Mouse (Mus musculus) urinary bladder, postnatal 25 days (tissue): ENCODE measurements around the gene Reg3g.
"Not testable (repeated sequence)": the region's sequence is repeated elsewhere in the genome, so short reads cannot be mapped to it uniquely, and the experiment has no call there.

Experiments used
- DNase-seq: peaks from one replicate; pipeline ENCODE4 v3.0.0; 2022; ENCODE audit warnings: low spot score

Gene Reg3g

DNA sequence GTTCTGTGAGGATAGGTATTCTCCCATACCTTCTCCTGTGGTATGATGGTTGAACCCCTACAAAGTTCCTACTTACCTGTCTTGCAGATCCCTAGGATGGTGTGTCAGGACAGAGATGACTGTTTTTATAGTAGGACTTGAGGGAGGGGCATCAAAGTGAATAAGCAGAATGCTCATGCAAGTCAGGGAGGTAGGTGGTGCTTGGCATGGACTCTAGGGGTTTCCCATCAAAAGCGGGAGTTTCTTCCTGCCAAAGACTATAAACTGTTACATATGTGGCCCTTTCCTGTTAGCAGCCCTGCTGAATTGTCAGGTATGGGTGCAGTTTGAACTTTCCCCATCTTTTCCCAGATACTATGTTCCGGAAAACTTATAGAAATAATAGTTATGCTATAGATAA is at the start of gene Reg3g:
Gene Reg3g, minus strand, starts transcription at position 101 of the 400 bp plus-strand sequence.
- no peak for DNase-seq

DNA sequence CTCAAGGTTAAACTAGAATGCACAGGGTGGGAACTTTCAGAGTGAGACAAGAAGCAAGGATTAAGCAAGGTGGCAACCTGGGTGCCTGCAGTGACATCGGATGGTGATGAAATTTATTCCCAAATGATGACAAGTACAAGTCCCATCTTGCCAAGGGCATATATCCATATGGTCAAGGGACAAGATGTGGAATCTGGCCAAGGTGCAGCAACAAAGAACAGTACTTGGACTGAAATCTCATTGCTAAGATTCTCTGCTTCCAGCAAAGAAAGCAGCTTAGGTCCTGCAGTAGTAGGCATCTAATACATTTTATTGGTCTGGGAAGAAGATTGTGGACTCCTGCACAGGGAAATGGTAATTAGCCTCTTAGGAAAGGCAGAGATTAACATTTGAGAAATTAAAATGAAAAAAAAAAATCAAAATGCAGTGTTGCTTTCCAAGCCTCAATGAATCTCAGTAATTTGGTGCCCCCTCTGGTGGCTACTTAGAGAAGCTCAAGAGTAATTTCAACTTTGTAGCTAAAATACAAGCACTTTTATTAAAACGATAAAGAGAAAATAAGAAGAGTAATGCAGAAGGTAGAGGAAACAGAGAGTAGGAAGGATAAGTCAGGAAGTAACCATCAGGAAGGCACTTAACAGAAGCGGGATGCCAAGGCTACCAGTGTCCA is 47.2 kb upstream of the Reg3g start:
- DNase-seq = no peak

DNA sequence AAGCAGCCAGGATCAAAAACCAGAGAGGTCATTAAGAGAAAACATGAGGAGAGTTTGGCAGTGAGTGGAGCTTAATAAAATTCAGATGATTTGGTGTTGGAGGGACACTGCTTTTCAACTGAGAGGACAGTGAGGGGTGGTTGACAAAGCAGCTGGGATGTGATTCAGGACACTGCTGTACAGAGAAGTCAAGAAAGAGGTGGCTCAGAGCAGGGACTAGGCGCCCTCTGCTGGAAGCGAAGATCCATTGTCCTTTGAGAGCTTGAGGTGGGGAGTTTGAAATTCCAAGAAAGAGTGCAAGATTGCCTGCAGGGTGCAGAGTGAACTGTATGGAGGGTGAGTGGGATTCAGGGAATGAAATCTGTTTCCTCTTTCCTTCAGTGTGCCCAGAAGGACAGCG is 44.2 kb upstream of the Reg3g start:
- DNase-seq = peak; percentile 21

DNA sequence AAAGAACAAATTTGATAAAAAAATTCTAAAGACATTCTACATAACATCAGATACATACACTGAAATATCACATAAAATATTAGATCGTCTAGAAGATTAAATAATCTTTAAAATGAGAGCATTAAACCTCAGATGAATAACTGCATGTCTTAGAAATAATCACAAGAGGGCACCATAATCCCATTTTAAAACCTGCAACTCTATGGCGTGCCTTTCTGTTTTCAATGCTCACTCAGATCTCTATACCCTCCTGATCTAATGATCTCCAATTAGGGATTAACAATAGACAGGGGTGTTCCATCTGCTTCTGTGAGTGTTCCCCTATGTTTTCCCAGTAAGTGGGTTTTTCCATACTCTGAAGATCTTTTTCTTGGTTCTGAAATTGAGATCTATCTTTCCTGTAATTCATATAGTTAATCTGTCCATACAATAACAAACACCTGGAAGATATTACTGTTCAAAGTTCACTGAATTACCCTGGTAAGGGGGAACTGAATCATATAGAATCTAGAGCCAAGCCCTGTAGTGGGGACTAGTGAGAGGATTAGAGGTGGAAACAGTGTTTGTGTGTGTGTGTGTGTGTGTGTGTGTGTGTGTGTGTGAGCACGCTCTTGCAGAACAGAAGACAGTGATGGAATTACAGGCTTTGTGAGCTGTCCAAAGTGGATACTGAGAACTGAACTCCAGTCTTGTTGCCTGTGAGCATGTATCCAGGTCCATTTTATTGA is 41.7 kb upstream of the Reg3g start:
- no peak for DNase-seq

DNA sequence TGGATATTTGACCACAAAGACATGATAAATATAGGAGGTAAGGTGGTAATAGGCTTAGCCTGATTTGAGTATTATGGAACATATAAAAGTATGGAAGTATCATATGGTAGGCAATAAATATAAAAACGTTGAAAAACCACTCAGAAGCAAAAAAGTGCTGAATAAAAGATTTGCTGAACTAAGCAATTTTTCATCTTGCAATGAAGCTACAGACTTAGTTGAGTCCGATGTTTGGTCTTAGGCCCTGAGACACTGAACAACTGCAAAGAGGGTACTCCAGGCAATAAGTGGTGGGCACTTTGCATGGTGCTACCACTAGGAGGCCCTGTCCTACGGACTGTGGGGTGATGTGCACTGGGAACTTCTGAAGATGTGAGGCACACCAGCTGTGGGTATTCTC is 37.1 kb upstream of the Reg3g start:
- DNase-seq = no peak

DNA sequence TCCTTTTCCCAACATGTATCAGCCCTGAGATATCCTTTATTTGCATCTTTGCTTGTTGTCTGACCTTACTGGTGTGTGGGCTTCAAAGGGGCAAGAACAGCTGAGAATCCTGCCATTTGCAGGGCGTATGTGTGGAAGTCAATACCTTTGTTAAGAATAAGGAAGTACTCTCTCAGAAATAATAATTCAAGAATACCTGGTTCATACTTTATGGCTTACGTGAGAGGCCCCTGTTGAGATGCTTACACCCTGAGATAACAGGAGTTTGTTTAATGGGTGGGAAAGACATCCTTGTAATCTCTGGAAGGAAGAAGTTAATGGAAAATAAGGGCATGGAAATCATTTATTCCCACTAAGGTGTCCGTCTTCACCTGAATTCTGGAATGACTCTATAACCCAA is 26.0 kb upstream of the Reg3g start:
- DNase-seq = no peak

DNA sequence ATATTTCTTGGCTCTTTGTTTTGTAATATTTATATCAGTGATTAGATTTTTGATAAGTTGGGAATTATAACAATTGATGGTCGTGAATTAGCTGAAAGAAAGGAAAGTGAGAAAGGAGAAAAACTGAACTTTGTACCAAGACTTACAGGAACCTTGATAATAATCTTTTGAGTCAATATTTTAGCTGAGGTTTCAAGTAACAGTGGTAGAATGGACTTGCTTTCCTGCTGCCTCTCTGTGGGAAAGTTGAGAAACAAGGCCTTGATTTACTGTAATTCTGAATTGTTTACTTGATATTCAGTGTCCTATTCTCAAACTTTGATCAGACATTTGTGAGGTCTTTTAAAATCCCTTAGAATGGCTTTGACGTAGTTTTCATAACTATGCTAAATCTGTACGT is 615 bp upstream of the Reg3g start:
- DNase-seq = no peak

DNA sequence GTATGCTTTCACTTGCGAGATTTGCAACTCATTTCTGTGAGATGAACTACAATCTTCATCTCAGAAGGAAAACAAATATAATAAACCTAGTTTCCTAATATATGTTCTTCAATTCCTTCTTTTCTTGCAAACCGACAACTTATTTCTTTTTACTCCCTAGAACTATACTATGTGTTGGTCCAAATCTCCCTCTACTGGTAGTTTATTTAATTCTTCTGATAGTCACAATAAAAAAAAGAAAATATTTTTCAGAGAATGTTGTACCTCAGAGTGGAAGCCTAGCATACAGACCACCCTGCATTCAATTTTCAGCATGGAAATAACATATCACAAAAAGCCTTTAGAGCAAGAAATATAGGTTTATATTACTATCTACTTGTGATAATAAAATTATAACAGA is 5.4 kb downstream of the Reg3g start:
- no peak for DNase-seq

DNA sequence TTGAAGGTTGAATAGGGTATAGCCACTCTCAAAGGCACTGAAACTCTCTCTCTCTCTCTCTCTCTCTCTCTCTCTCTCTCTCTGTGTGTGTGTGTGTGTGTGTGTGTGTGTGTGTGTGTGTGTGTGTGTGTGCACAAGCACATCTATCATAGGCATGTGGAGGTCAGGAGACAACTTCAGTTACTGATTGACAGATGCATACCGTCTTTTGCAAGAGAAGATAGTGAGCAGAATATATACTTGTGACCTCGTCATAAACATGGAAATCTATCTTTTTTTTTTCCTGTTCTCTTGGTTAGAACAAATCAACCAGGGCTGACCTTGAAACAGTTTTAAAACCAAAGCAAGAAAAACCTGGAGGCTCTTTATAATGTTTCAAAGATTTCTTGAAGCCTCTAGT is 6.3 kb downstream of the Reg3g start:
- DNase-seq = no peak

DNA sequence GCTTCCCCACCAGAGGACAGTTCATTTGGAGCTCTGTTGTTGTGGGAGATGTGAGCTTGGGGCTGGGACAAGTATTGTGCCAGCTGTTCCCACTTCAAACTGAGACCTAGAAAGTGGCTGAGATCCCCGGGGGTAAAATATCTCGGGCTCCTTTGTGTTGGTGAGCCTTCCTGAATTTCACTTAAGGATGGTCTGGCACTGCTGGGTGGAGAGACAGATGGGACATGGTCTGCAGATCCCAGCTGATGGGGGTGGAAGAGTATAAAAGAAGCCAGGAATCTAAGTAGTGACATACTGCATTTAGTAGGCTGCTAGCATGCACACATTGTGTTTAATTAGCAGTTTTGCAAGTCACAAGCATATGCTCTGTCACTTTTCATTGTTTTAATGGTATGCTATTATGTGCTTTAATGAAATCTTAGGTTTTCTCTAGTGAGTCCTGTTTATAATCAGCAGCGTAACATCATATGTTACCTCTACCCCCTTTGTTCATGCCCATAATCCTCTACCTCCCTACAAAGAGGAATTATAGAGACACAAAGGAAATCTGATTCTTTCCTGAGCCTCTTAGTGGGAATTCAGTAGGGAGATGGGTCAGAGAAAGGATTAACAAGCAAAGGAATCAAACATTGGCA is 8.4 kb downstream of the Reg3g start:
- DNase-seq = no peak

DNA sequence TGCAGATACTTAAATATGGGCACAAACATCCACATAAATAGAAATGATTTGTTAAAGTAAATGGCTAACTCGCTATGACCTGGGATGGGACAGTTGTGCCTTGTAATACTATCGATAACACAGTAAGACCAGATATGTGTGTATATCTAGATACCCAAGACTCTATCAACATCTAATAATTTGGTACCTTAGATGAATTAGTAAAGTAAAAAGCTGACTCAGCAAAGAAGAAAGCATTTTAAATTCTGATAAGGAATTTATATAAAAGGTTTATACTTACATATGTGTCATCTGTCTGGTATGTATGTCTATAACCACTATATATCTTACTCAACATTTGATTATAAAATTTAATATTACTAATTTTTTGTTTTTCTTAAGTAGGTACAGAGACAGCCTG is 15.9 kb downstream of the Reg3g start:
- no peak for DNase-seq

DNA sequence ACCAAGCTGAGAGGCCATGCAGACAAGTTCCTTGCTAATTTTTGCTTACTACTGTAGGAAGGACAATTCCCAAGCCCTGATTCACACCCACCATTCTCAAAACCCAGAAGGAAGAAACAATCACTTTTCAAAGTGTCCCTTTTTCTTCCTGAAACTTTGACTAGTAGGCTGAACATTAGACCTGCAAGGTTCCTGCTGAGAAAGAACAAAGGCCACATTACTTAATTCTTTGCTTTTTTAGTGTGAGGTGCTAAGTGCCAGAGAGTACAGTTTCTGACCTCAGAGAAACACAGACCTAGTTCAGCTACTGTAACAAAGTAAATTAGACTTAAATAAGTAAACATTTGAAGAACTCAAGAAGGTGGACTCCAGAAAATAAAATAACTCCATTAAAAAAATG is 20.3 kb downstream of the Reg3g start:
- no peak for DNase-seq

DNA sequence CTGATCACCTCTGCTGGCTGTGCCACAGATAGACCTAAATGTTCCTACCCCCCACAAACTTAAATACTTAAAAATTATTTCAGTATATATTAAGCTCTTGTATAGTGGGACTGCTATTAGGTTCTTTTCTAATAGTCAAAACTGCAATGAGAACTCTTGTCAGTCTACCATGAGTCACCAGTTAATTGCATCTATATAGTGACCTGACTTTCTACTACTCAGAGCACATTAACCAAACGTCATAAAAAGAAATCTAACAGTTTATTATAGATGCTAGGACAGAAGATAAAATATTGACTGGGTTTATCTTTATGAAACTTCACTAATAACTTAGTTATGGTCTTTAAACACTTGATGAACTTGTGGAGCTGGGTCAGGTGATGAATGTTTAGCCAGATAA is 21.5 kb downstream of the Reg3g start:
- DNase-seq = no peak

DNA sequence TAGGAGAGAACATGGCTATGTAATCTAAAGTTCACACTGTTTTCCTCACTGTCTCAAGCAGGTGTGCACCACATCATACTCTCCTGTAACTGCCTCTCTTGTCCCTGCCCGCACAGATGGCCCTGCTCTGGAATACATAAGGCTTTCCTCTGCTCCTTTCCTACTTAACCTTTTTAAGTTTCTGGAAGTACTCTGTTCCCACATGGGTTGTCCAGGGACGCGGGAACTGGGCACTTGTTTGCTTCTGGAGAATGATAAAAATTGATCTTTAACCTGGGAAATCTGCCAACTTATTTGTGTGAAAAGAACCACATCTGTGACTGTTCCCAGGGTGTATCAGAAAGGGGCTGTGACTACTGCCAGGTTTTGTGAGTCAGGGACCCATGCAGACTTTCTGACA is 43.2 kb downstream of the Reg3g start:
- DNase-seq = no peak

DNA sequence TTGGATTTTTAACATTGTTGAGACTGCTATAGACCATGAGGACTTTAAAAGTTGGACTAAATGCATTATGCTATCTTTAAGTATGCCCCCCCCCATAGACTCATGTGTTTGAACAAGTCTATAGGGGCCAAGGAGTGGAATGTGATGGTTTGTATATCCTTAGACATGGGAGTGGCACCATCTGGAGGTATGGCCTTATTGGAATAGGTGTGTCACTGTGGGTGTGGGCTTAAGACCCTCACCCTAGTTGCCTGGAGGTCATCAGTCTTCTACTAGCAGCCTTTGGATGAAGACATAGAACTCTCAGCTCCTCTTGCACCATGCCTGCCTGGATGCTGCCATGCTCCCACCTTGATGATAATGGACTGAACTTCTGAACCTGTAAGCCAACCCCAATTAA is 46.3 kb downstream of the Reg3g start, which contains the start of gene Reg1:
Gene Reg1, plus strand, starts transcription at position 301 of the 400 bp plus-strand sequence.
- DNase-seq = not testable (repeated sequence)
